Mouse (Mus musculus) lung, postnatal 0 days (tissue): ENCODE measurements around the gene Man2b1.

Source experiments
- CTCF ChIP-seq: IDR thresholded peaks from 2 replicates; pipeline ENCODE4 v1.5.1; 2016; ENCODE audit warnings: antibody characterized with exemption, mild to moderate bottlenecking
- EP300 ChIP-seq: IDR thresholded peaks from 2 replicates; pipeline ENCODE4 v1.6.1; 2016; ENCODE audit warnings: antibody characterized with exemption, mild to moderate bottlenecking, control low read depth

- TF ChIP-seq EP300 (no peak), CTCF (no peak)
Measured at GRCm38 (mm10) chr8:85037681-85038531, 45.2 kb upstream of the Man2b1 start.
